Mouse (Mus musculus) kidney, embryonic 14.5 days (tissue): ENCODE data around the gene 4632433K11Rik. TPM values are rescaled to one million over a fixed set of nuclear protein-coding genes. Genes with fewer than 3 reads are reported as not detected.

Source experiments
- ATAC-seq: fragments of 200-750 bp; cut with Nextera tagmentation; 2 replicates; pipeline ENCODE4 v1.8.0; 2017; ENCODE audit warnings: moderate number of reproducible peaks, mild to moderate bottlenecking, moderate TSS enrichment, moderate library complexity; ENCODE audit not compliant: low FRiP score, low TSS enrichment
- H3K27ac ChIP-seq: fragments of 300-500 bp; sonication (generic); 2 replicates; pipeline ENCODE4 v1.5.1; 2014; ENCODE audit warnings: low read depth, mild to moderate bottlenecking, low read length, moderate library complexity, mixed read lengths
- H3K27me3 ChIP-seq: fragments of 300-500 bp; sonication (generic); 2 replicates; pipeline ENCODE4 v1.6.1; 2014; ENCODE audit warnings: mild to moderate bottlenecking, low read length; ENCODE audit not compliant: control insufficient read depth, insufficient read depth
- H3K36me3 ChIP-seq: fragments of 300-500 bp; sonication (generic); 2 replicates; pipeline ENCODE4 v1.6.1; 2014; ENCODE audit warnings: low read length, mixed read lengths; ENCODE audit not compliant: control insufficient read depth, insufficient read depth
- H3K4me1 ChIP-seq: fragments of 300-500 bp; sonication (generic); 2 replicates; pipeline ENCODE4 v1.6.1; 2014; ENCODE audit warnings: low read length, mixed read lengths; ENCODE audit not compliant: control insufficient read depth, insufficient read depth
- H3K4me2 ChIP-seq: fragments of 300-500 bp; sonication (generic); replicated peaks from 2 replicates; pipeline ENCODE4 v1.6.1; 2014; ENCODE audit warnings: low read depth, mild to moderate bottlenecking, low read length
- H3K4me3 ChIP-seq: fragments of 300-500 bp; sonication (generic); 2 replicates; pipeline ENCODE4 v1.5.1; 2014; ENCODE audit warnings: mild to moderate bottlenecking, low read length
- H3K9ac ChIP-seq: fragments of 300-500 bp; sonication (generic); 2 replicates; pipeline ENCODE4 v1.6.1; 2014; ENCODE audit warnings: low read depth, mild to moderate bottlenecking, low read length, moderate library complexity
- H3K9me3 ChIP-seq: fragments of 300-500 bp; sonication (generic); 2 replicates; pipeline ENCODE4 v1.6.1; 2016; ENCODE audit warnings: low read length; ENCODE audit not compliant: control insufficient read depth
- WGBS: fragments of 180-500 bp; shearing (Covaris S2); extraction: QIAGEN DNeasy Blood & Tissue Kit; methylation state at CpG from one replicate; pipeline ENCODE4 v1.1.7; 2014; 5-methylcytosine and 5-hydroxymethylcytosine counted together
- polyA plus RNA-seq: library from polyadenylated mRNA; unstranded; fragments of >200 nt; fragmentation: Nextera tagmentation; extraction: Ambion mirVana; gene quantifications from 2 replicates; pipeline ENCODE4 v1.2.1, GENCODE M21; 2014

4632433K11Rik gene
- polyA plus RNA-seq, 1 experiment from 2014 or later, result not detected

DNA sequence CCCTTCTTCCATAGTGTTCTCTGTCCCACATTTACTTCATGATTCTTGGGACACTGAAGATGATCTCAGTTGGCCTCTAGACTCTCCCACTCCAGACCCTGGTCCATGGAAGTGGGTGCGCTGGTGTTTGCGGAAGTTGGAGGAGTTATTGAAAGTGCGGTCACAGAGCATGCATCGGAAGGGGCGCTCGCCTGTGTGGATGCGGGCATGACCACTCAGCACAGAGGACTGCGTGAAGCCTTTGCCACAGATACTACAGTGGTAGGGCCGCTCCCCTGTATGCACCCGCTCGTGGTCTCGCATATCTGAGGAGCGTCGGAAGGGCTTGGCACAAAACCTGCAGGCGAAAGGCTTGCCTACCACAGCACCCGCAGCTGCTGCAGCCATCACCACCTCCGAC, 1.7 kb downstream of the 4632433K11Rik start:
- Histone ChIP-seq H3K27me3 (no peaks in the 10 kb centered on the region), H3K4me1 (no peaks in the 10 kb centered on the region), H3K4me2 (no peak overlapping the region), H3K36me3 (peaks cover 53% of the 10 kb centered on the region), H3K4me3 (no peak overlapping the region), H3K9me3 (peaks cover 24% of the 10 kb centered on the region), H3K9ac (no peak overlapping the region), H3K27ac (no peak overlapping the region)
- 96% methylated on average over 17 of the region's 17 CpGs for WGBS
- ATAC-seq, result no peak

DNA sequence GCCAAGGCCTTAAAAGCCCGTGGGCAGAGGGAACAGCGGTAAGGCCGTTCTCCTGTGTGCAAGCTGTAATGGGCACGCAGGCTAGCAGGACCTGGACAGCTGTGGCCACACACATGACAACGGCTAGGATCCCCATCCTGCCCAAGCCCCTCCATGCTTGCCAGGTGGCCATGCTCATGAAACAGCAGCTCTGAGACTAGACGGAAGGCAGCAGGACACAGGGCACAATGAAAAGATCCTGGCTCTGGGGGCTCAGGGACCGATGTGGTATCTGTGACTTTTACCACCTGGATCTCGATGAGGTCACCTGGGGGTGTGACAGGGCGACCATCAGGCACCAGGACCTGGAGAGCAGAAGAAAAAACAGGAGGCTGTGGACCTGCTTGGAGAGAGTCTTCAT, 2.2 kb downstream of the 4632433K11Rik start:
- peaks cover 47% of the 10 kb centered on the region for H3K36me3 ChIP-seq

DNA sequence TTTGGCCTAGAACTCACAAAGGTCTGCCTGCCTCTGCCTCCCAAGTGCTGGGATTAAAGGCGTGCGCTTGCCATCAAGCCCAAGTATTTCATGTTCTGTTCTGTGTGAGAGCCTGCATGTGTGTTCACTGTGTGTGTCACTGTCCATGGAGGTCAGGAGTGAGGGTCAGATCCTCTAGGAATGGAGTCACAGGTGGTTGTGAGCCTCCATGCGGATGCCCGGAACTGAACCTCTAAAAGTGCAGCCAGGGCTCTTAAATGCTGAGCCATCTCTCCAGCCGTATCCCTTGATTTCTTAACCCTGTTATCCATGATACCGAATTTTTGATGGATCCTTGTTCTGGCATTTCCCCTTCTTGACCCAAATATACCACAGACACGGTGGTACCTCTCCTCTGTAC, 3.1 kb downstream of the 4632433K11Rik start:
- WGBS, result 92% methylated on average over 7 of the region's 7 CpGs

More for the DNA sequence above, 2.2 kb downstream of the 4632433K11Rik start:
- no peak overlapping the region for H3K9ac ChIP-seq
- no peak overlapping the region for H3K4me2 ChIP-seq
- H3K4me1 ChIP-seq, result no peaks in the 10 kb centered on the region
- H3K9me3 ChIP-seq, result peaks cover 19% of the 10 kb centered on the region
- WGBS, result 93% methylated on average over 9 of the region's 9 CpGs
- no peak overlapping the region for H3K4me3 ChIP-seq
- H3K27ac ChIP-seq, result no peak overlapping the region
- no peak for ATAC-seq
- no peaks in the 10 kb centered on the region for H3K27me3 ChIP-seq

DNA sequence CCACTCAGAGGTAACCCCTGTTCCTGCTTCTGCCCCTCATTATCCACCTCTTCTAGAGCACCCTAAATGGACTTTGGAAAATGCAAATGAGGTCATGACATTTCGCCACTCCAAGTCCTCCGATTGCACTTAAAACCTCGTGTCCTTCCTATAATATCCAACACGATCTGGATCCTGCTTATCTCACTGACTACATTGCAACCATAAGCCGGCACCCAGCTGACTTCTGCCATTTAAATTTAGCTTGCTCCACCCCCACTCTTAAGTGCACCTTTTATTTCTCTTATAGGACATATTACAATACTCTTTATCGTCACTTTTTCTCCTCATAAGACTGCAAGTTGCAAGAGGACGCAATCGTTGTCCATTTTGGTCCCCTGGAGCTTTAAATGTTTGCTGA, 3.5 kb downstream of the 4632433K11Rik start:
- Histone ChIP-seq H3K4me3 (peak overlapping the region; percentile 67; the same call in 1 of the 2 replicates), H3K27me3 (no peaks in the 10 kb centered on the region), H3K27ac (no peak overlapping the region), H3K4me1 (no peaks in the 10 kb centered on the region), H3K4me2 (peak overlapping the region; percentile 52), H3K36me3 (peaks cover 34% of the 10 kb centered on the region), H3K9ac (peak overlapping the region; percentile 85; the same call in 1 of the 2 replicates), H3K9me3 (peaks cover 6% of the 10 kb centered on the region; the same call in 1 of the 2 replicates)
- WGBS, result 89% methylated on average over 8 of the region's 8 CpGs
- ATAC-seq, result no peak

More for the DNA sequence above, 3.1 kb downstream of the 4632433K11Rik start:
- H3K9ac ChIP-seq, result no peak overlapping the region
- H3K27me3 ChIP-seq, result no peaks in the 10 kb centered on the region
- H3K27ac ChIP-seq, result no peak overlapping the region
- ATAC-seq, result no peak
- no peak overlapping the region for H3K4me2 ChIP-seq
- H3K4me1 ChIP-seq, result no peaks in the 10 kb centered on the region
- H3K9me3 ChIP-seq, result peaks cover 10% of the 10 kb centered on the region
- H3K4me3 ChIP-seq, result no peak overlapping the region
- peaks cover 39% of the 10 kb centered on the region for H3K36me3 ChIP-seq

DNA sequence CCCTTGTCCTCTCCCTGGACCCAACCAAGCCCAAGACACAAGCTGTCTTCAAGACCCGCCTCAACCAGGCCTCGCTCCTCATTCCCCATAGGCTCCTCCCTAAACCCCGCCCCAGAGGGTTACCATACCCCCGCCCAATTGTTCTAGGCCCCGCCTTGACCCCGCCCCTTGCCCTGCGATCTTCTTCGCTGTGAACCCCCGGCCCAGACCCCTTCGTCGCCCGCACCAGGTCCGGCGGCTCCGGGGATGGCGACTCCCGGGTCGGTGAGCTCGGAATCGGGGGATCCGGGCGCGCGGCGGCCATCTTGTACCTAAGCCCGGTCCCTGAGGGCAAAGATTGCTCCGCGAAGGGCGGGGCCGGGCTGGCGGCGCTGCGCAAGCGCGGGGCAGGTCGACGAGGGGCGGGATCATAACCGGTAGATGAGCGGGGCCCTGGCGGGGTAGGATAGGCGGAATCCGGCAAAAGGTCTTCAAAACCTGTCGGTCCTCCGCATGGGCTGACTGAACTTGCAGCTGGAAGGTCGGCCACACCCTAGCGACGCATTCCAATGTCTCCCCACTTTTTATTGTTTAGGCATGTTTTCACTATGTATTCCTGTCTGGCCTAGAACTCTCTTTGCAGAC, 4.3 kb downstream of the 4632433K11Rik start, which contains the start of gene Zfp784:
Zfp784 (minus strand) TSS at position 338 of the 624 bp plus-strand sequence.
- WGBS, result under 1% methylated on average over 48 of the region's 48 CpGs
- peak within 1 kb of the TSS; percentile 94 for H3K27ac ChIP-seq
- ATAC-seq, result peak; percentile 96

DNA sequence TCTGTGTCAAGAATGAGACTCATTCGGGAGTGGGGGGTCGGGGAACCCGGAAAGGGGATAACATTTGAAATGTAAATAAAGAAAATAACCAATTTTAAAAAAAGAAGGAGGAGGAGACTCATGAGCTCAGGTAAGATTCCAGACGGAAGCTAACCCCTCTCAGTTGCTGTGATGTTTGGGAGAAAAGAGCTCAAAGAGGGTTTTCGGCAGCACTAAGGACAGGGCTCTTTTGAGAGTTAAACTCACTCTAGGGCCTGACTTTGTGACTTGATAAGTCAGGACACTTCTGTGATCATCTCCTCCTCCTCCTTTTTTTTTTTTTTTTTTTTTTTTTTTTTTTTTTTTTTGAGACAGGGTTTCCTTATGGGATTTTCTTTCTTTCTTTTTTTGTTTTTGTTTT, 5.0 kb downstream of the 4632433K11Rik start:
- Histone ChIP-seq H3K9ac (peak overlapping the region; percentile 85; the same call in 1 of the 2 replicates), H3K27me3 (no peaks in the 10 kb centered on the region), H3K36me3 (peaks cover 19% of the 10 kb centered on the region; the same call in 1 of the 2 replicates), H3K9me3 (0 out of 2 replicates have a peak, but pooled peaks cover 3% of the 10 kb centered on the region), H3K4me3 (peak overlapping the region; percentile 67), H3K4me1 (no peaks in the 10 kb centered on the region), H3K4me2 (peak overlapping the region; percentile 52), H3K27ac (0 out of 2 replicates have a peak overlapping the region, but pooled peaks have one; percentile 94)
- 45% methylated on average over 5 of the region's 5 CpGs for WGBS
- no peak for ATAC-seq

More for the DNA sequence above, 4.3 kb downstream of the 4632433K11Rik start, which contains the start of gene Zfp784:
- Histone ChIP-seq H3K27me3 (no peaks in the 10 kb centered on the region), H3K4me2 (peak within 1 kb of the TSS; percentile 52), H3K4me3 (peak within 1 kb of the TSS; percentile 67), H3K36me3 (peaks cover 27% of the 10 kb centered on the region), H3K4me1 (no peaks in the 10 kb centered on the region), H3K9me3 (0 out of 2 replicates have a peak, but pooled peaks cover 3% of the 10 kb centered on the region), H3K9ac (peak within 1 kb of the TSS; percentile 85)

DNA sequence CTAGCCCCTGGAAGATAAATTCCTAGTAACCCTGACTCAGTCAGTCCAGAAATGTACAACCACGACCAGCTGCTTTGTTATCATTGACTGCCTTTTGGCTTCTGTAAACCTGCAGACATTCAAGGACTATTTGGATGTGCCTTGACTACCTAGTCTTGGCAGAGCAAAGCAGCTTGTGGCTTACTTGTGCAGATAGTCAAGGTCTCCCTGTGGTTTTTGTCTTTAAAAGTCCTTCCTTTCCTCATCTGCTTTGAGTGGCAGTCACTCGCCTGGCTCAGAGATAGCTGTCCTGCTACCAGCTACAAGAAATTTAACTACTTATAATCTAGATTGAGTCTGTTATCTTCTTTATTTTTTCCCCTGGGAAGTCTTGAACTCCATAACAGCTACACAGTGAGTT, 11.1 kb downstream of the 4632433K11Rik start:
- no peak overlapping the region for H3K4me3 ChIP-seq
- no peaks in the 10 kb centered on the region for H3K4me1 ChIP-seq
- no peak overlapping the region for H3K9ac ChIP-seq
- no peak for ATAC-seq
- H3K9me3 ChIP-seq, result no peaks in the 10 kb centered on the region
- H3K4me2 ChIP-seq, result no peak overlapping the region
- H3K27ac ChIP-seq, result no peak overlapping the region
- 85% methylated on average over 2 of the region's 2 CpGs for WGBS
- H3K27me3 ChIP-seq, result no peaks in the 10 kb centered on the region
- no peaks in the 10 kb centered on the region for H3K36me3 ChIP-seq

DNA sequence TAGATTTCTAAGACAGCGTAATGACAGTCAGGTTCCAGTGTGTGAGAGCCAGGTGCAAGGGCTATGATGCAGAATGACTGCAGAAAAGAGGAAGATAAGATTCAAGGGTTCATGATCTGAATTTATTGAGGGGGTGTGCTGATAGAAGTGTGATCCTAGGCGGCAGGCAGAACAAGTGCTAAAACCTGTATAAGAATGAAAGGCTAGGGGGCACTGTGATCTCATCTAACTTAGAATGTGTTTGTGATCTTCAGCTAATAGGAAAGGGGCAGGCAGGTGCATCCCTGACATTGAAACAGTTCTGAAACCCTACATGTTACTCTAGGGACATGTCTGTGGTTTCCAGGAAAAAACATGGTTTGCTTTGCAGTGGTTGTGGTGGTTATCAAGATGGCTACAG, 12.2 kb downstream of the 4632433K11Rik start:
- ATAC-seq, result no peak
- Histone ChIP-seq H3K9me3 (no peaks in the 10 kb centered on the region), H3K9ac (no peak overlapping the region), H3K27ac (no peak overlapping the region), H3K4me3 (no peak overlapping the region), H3K27me3 (no peaks in the 10 kb centered on the region), H3K4me1 (no peaks in the 10 kb centered on the region), H3K4me2 (no peak overlapping the region), H3K36me3 (no peaks in the 10 kb centered on the region)
- 66% methylated on average over 2 of the region's 2 CpGs for WGBS

DNA sequence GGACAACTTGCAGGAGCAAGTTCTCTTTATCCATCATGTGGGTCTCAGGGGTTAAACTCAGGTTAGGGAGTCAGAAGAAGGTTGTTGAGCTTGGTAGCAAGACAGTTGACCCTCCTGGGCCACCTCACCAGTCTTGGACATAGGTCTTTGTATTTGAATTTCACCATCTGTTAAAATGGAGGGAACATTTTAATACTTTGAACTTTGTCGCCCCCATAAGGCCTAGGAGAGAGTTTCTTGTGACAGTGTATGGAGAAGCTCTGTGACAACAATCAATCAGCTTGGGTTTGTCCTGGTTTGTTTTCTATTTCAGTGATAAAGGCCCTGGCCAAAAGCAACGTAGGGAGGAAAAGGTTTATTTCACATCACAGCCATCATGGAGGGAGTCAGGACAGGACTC, 13.4 kb downstream of the 4632433K11Rik start:
- 41% methylated on average over 2 of the region's 2 CpGs for whole genome bisulfite sequencing
- Histone ChIP-seq H3K4me1 (peaks cover 3% of the 10 kb centered on the region; the same call in 1 of the 2 replicates), H3K27me3 (peaks cover 6% of the 10 kb centered on the region; the same call in 1 of the 2 replicates), H3K36me3 (no peaks in the 10 kb centered on the region), H3K4me3 (no peak overlapping the region), H3K9me3 (no peaks in the 10 kb centered on the region), H3K27ac (no peak overlapping the region), H3K9ac (no peak overlapping the region), H3K4me2 (no peak overlapping the region)
- no peak for ATAC-seq
